Mouse (Mus musculus) heart, embryonic 16.5 days (tissue): ENCODE measurements around the gene Lexm. TPM values are rescaled to one million over a fixed set of nuclear protein-coding genes. Genes with fewer than 3 reads are reported as not detected.

Experiments
- ATAC-seq: fragments of 200-750 bp; cut with Nextera tagmentation; replicated peaks from 2 replicates; pipeline ENCODE4 v1.8.0; 2017; ENCODE audit warnings: moderate number of reproducible peaks; ENCODE audit not compliant: insufficient read depth, low FRiP score; ENCODE audit errors: extremely low read depth
- H3K27ac ChIP-seq: fragments of 300-500 bp; sonication (generic); 2 replicates; pipeline ENCODE4 v1.5.1; 2014; ENCODE audit warnings: mild to moderate bottlenecking, low read length, control low read depth, moderate library complexity
- H3K27me3 ChIP-seq: fragments of 300-500 bp; sonication (generic); 2 replicates; pipeline ENCODE4 v1.6.1; 2014; ENCODE audit warnings: low read length, mixed read lengths; ENCODE audit not compliant: control insufficient read depth, insufficient read depth
- H3K36me3 ChIP-seq: fragments of 300-500 bp; sonication (generic); 2 replicates; pipeline ENCODE4 v1.6.1; 2014; ENCODE audit not compliant: control insufficient read depth, insufficient read depth
- H3K4me1 ChIP-seq: fragments of 300-500 bp; sonication (generic); 2 replicates; pipeline ENCODE4 v1.6.1; 2014; ENCODE audit warnings: low read length, mixed read lengths; ENCODE audit not compliant: control insufficient read depth, insufficient read depth
- H3K4me2 ChIP-seq: fragments of 300-500 bp; sonication (generic); 2 replicates; pipeline ENCODE4 v1.6.1; 2014; ENCODE audit warnings: low read depth, mild to moderate bottlenecking, control low read depth, low read length
- H3K4me3 ChIP-seq: fragments of 300-500 bp; sonication (generic); 2 replicates; pipeline ENCODE4 v1.5.1; 2014; ENCODE audit warnings: mild to moderate bottlenecking, control low read depth, low read length
- H3K9ac ChIP-seq: fragments of 300-500 bp; sonication (generic); 2 replicates; pipeline ENCODE4 v1.6.1; 2014; ENCODE audit warnings: low read length, control low read depth
- H3K9me3 ChIP-seq: fragments of 300-500 bp; sonication (generic); replicated peaks from 2 replicates; pipeline ENCODE4 v1.6.1; 2016; ENCODE audit warnings: low read length; ENCODE audit not compliant: control insufficient read depth
- WGBS: fragments of 180-500 bp; shearing (Covaris S2); extraction: QIAGEN DNeasy Blood & Tissue Kit; methylation state at CpG from one replicate; pipeline ENCODE4 v1.1.7; 2014; 5-methylcytosine and 5-hydroxymethylcytosine counted together
- polyA plus RNA-seq: library from polyadenylated mRNA; unstranded; fragments of >200 nt; fragmentation: Nextera tagmentation; extraction: Ambion mirVana; gene quantifications from 2 replicates; pipeline ENCODE4 v1.2.1, GENCODE M21; 2015

Gene Lexm
- polyA plus RNA-seq, 1 experiment from 2014 or later = not detected

DNA sequence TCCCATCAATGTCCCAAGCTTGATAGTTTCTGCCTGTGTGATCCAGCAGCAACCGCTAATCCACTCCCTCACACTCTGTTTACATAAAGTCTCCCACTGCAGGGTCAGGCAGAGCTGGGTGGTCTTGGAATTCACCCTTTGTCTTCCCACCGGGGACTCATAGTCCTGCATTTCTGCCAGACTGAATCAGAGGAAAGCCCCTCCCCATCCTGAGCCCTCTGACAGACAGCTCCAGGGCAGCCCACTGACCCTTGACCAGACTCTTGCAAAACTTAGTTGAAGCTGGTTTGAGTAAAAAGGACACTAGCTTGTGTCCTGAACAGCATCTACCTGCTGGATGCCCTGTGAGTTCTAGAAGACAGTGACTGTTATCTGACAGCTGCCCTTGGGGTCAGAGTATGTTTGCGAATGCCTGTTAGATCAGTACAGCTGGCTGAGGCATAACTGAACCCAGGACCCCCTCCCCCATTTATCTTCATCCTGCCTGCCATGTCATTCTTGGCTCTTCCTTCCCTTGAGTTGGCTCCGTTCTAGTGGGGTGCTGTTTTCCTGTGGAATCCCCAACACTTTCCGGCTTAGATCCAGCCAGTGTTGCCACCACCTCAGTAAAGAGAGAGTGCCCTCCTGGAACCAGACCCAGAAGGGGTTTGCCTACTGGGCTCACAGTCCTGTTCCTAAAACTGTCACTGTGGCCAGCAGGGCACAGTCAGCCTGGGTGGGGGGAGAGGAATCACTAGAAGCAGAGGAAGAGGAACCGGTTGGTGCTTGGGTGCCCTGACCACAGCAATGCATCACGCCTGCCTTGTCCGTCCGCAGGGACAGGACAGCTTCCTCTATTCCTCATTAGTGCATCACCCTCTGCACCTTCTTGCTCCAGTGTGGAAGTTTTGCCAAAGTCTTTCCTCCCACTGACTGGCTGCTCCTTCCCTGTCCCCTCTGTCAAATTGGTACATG is 53.9 kb downstream of the Lexm start:
- Histone ChIP-seq H3K36me3 (peaks cover 10% of the 10 kb centered on the region; the same call in 1 of the 2 replicates), H3K4me3 (no peak overlapping the region), H3K9ac (peak overlapping the region; percentile 40; the same call in 1 of the 2 replicates), H3K9me3 (no peaks in the 10 kb centered on the region), H3K27ac (no peak overlapping the region), H3K4me2 (peak overlapping the region; percentile 93), H3K27me3 (no peaks in the 10 kb centered on the region), H3K4me1 (peaks cover 20% of the 10 kb centered on the region)
- 54% methylated on average over 9 of the region's 9 CpGs for WGBS
- no peak for ATAC-seq

DNA sequence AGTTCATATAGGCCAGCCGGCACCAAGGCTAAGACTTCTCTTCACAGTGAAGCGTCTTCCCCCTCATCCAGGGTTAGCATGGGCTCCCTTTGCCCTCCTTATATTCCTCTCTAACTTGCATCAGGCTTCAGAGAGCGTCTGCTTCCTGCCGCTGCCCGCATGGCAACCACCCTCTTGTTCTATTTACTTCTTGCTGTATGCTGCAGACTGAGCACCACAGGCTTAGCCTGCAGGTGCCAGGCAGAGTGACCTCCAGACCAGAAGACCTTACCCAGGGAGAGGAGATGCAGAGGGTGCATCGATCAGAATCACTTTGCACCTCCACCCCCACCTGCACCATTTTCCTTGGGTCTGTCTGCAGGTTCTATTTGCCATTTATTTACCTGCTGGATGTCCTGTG is 55.0 kb downstream of the Lexm start:
- no peak for ATAC-seq
- peaks cover 20% of the 10 kb centered on the region for H3K4me1 ChIP-seq
- peak overlapping the region; percentile 77 for H3K9ac ChIP-seq
- WGBS = 12% methylated on average over 6 of the region's 6 CpGs
- no peaks in the 10 kb centered on the region for H3K27me3 ChIP-seq
- peaks cover 4% of the 10 kb centered on the region; the same call in 1 of the 2 replicates for H3K36me3 ChIP-seq
- no peaks in the 10 kb centered on the region for H3K9me3 ChIP-seq
- peak overlapping the region; percentile 93 for H3K4me2 ChIP-seq
- peak overlapping the region; percentile 82 for H3K4me3 ChIP-seq
- no peak overlapping the region for H3K27ac ChIP-seq

DNA sequence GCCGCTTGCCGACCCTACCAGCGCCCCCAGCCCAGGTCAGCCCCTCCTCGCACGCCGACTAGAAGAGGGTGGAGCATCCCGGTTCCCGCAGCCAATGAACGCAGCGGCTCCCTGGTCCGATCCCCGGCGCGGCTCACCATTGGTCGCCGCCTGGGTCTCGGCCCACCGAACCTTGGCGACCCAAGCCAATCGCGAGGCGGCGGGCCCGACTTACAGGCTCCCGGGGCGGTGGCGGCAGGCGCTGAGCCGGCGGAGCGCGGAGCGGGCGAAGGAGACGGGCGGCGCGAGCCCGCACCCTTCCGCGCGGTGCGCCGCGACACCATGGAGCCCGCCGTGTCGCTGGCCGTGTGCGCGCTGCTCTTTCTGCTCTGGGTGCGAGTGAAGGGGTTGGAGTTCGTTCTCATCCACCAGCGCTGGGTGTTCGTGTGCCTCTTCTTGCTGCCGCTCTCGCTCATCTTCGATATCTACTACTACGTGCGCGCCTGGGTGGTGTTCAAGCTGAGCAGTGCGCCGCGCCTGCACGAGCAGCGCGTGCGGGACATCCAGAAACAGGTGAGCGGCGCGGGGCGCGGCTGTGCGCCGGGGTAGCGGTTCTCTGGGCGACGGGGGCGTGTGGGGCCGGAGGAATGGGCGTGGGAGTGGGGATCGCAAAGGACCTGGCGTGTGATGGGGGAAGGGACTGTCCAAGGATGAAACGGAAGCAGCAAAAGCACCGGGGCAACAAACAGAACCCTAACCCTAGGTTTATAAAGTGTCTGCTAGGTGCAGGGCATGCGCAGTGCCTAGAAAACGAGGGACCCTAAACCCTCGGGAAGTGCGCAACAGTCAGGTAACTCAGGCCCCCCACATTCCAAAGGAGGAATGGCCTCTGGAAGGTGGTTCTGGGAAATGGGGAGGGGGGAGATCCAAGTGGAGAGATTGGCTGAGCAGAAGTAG is 55.9 kb downstream of the Lexm start, which contains the start of gene Dhcr24:
Gene Dhcr24 (plus strand): TSS at position 193 of the 936 bp plus-strand sequence.
- H3K27me3 ChIP-seq = no peaks in the 10 kb centered on the region
- peak within 1 kb of the TSS; percentile 77 for H3K9ac ChIP-seq
- peaks cover 4% of the 10 kb centered on the region; the same call in 1 of the 2 replicates for H3K36me3 ChIP-seq
- peak within 1 kb of the TSS; percentile 93 for H3K4me2 ChIP-seq
- under 1% methylated on average over 89 of the region's 89 CpGs for WGBS
- H3K9me3 ChIP-seq = no peaks in the 10 kb centered on the region
- H3K4me3 ChIP-seq = peak within 1 kb of the TSS; percentile 82
- peak; percentile 97 for ATAC-seq
- peaks cover 20% of the 10 kb centered on the region for H3K4me1 ChIP-seq
- H3K27ac ChIP-seq = peak within 1 kb of the TSS; percentile 76

DNA sequence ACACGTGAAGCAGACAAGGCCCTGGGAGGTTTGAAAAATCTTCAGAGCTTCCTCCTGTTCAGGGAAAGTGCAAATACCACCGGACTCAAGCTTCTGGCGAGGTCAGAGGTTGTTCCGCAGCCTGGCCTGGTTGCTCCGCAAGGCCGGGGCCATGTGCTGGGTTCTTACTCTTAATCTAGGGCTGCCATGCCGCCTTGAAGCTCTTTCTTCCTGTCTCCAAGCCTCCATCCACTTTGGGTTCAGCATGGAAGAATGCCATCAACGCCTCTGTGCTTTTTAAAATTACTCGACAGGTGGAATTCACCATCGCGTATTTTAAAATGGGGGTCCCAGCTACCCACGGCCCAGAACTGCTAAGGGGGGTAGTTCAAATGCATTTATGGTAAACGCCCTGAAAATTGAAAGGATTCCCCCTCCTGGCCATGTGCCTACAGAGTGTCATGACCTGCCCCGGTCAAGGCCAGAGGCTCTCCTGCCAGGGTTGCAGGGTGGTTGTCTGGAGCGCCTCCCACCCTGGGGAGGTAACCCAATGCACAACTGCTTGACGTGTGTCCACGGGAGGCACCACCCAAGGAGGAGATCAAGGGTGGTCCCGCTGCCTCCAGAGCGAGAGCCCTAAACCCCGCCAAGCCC is 56.7 kb downstream of the Lexm start:
- Histone ChIP-seq H3K4me2 (peak overlapping the region; percentile 93), H3K4me1 (peaks cover 20% of the 10 kb centered on the region), H3K27me3 (no peaks in the 10 kb centered on the region), H3K27ac (peak overlapping the region; percentile 50), H3K36me3 (0 out of 2 replicates have a peak, but pooled peaks cover 2% of the 10 kb centered on the region), H3K4me3 (peak overlapping the region; percentile 82), H3K9ac (peak overlapping the region; percentile 68), H3K9me3 (no peaks in the 10 kb centered on the region)
- peak; percentile 64 for ATAC-seq
- 2% methylated on average over 20 of the region's 20 CpGs for WGBS

DNA sequence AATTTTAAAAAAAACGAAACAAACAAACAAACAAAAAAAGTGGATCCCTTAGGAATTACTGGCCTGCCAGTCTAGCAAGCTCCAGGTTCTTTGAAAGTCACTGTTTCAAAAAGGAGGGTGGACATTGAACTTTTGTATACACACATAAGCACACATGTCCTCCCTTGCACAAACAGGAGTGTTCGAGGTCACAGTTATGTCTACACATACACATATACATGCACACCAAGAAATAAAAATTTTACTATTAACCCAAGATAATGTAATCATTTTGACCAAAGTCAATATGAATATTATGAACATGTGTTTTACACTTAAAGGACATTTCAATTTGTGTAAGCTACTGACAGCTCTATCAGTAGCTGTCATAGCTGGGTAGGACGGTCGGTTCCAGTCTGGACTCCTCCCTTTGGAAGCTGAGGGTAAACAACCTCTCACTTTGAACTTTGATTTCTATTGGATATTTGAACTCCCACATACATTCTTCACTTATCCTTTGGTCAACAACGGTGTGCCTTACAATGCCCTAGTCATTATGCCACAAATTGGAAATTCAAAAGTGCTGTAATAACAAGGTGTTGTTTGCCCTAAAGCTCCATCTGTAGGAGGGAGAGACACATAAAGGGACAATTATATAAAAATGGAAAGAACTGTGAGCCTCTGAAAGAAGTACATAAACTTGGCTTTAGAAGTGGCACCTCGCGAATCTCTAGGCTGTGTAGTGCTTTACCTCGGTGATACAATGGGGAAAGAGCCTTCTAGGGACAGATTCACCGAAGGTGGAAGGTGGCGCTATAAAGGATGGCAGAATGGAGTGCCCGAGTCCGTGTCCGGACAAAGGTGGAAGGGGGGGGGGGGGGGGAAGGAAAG is 57.5 kb downstream of the Lexm start:
- Histone ChIP-seq H3K9me3 (no peaks in the 10 kb centered on the region), H3K4me1 (peaks cover 20% of the 10 kb centered on the region), H3K4me2 (peak overlapping the region; percentile 93), H3K9ac (peak overlapping the region; percentile 68), H3K27me3 (no peaks in the 10 kb centered on the region), H3K4me3 (peak overlapping the region; percentile 82), H3K27ac (no peak overlapping the region; the same call in 1 of the 2 replicates), H3K36me3 (0 out of 2 replicates have a peak, but pooled peaks cover 2% of the 10 kb centered on the region)
- no peak for ATAC-seq
- WGBS = 35% methylated on average over 13 of the region's 13 CpGs

DNA sequence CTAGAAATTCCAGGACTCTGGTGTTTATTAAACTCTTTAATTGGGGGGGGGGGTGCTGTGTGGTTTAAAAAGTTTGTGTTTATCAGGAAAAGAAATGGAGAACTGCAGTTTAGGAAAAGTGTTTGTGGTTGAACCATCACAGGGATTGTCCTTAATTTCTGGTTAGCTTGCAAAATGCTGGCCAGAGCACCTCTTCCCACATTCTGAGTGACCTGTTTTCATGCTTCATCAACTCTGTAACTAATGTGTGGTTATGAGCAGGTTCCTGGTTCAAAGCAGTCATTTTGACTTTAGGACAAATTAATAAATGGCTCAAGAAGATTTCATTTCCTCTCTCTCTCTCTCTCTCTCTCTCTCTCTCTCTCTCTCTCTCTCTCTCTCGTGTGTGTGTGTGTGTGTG is 59.1 kb downstream of the Lexm start:
- Histone ChIP-seq H3K4me2 (no peak overlapping the region), H3K4me1 (peaks cover 17% of the 10 kb centered on the region), H3K4me3 (no peak overlapping the region), H3K27ac (no peak overlapping the region), H3K9ac (no peak overlapping the region), H3K36me3 (no peaks in the 10 kb centered on the region), H3K9me3 (no peaks in the 10 kb centered on the region), H3K27me3 (no peaks in the 10 kb centered on the region)
- no peak for ATAC-seq
- no CpG with 5 or more reads among the region's 1 CpGs for WGBS

DNA sequence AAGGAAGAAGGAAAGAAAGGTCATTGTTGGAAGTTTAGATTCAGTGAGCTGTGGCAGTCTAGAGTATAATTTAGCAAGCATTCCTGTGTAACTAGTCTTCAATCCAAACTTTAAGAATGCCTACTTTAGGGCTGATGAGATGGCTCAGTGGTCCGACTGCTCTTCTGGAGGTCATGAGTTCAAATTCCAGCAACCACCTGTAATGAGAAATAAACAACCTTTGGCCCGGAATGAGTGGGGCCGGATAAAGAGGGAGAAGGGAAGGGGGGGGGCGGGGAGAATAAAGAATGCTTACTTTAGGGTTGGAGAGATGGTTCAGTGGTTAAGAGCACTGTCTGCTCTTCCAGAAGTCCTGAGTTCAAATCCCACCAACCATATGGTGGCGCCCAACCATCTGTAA is 59.8 kb downstream of the Lexm start:
- H3K9ac ChIP-seq = no peak overlapping the region
- H3K27me3 ChIP-seq = no peaks in the 10 kb centered on the region
- no peak overlapping the region for H3K27ac ChIP-seq
- H3K36me3 ChIP-seq = no peaks in the 10 kb centered on the region
- no peak overlapping the region for H3K4me3 ChIP-seq
- whole genome bisulfite sequencing = 81% methylated on average over 5 of the region's 5 CpGs
- peaks cover 10% of the 10 kb centered on the region for H3K4me1 ChIP-seq
- H3K4me2 ChIP-seq = no peak overlapping the region
- no peak for ATAC-seq
- no peaks in the 10 kb centered on the region for H3K9me3 ChIP-seq
